Mouse (Mus musculus) neural tube, embryonic 15.5 days (tissue): Measurements from ENCODE around the gene Zc2hc1c. TPM values are rescaled to one million over a fixed set of nuclear protein-coding genes. Genes with fewer than 3 reads are reported as not detected.

Source experiments
- ATAC-seq: fragments of 200-750 bp; cut with Nextera tagmentation; 2 replicates; pipeline ENCODE4 v1.8.0; 2017; ENCODE audit warnings: mild to moderate bottlenecking, moderate TSS enrichment, moderate library complexity; ENCODE audit not compliant: low FRiP score
- H3K27ac ChIP-seq: fragments of 300-500 bp; sonication (generic); replicated peaks from 2 replicates; pipeline ENCODE4 v1.5.1; 2015; ENCODE audit warnings: mild to moderate bottlenecking, inconsistent platforms
- H3K27me3 ChIP-seq: fragments of 300-500 bp; sonication (generic); replicated peaks from 2 replicates; pipeline ENCODE4 v1.6.1; 2015; ENCODE audit warnings: inconsistent platforms
- H3K36me3 ChIP-seq: fragments of 300-500 bp; sonication (generic); 2 replicates; pipeline ENCODE4 v1.6.1; 2015; ENCODE audit warnings: inconsistent platforms
- H3K4me1 ChIP-seq: fragments of 300-500 bp; sonication (generic); 2 replicates; pipeline ENCODE4 v1.6.1; 2015; ENCODE audit warnings: inconsistent platforms
- H3K4me2 ChIP-seq: fragments of 300-500 bp; sonication (generic); 2 replicates; pipeline ENCODE4 v1.6.1; 2015; ENCODE audit warnings: inconsistent platforms, mild to moderate bottlenecking, moderate library complexity
- H3K4me3 ChIP-seq: fragments of 300-500 bp; sonication (generic); replicated peaks from 2 replicates; pipeline ENCODE4 v1.5.1; 2015; ENCODE audit warnings: mild to moderate bottlenecking, inconsistent platforms
- H3K9ac ChIP-seq: fragments of 300-500 bp; sonication (generic); replicated peaks from 2 replicates; pipeline ENCODE4 v1.6.1; 2015; ENCODE audit warnings: mild to moderate bottlenecking, inconsistent platforms
- H3K9me3 ChIP-seq: fragments of 300-500 bp; sonication (generic); replicated peaks from 2 replicates; pipeline ENCODE4 v1.6.1; 2016; ENCODE audit warnings: inconsistent platforms
- WGBS: fragments of 180-500 bp; shearing (Covaris S2); methylation state at CpG from one replicate; pipeline ENCODE4 v1.1.7; 2015; ENCODE audit warnings: mixed read lengths; 5-methylcytosine and 5-hydroxymethylcytosine counted together
- polyA plus RNA-seq: library from polyadenylated mRNA; unstranded; fragments of >200 nt; fragmentation: Nextera tagmentation; extraction: Ambion mirVana; gene quantifications from 2 replicates; pipeline ENCODE4 v1.2.1, GENCODE M21; 2015

Gene Zc2hc1c
- 1.4 TPM in 2 replicates for polyA plus RNA-seq

DNA sequence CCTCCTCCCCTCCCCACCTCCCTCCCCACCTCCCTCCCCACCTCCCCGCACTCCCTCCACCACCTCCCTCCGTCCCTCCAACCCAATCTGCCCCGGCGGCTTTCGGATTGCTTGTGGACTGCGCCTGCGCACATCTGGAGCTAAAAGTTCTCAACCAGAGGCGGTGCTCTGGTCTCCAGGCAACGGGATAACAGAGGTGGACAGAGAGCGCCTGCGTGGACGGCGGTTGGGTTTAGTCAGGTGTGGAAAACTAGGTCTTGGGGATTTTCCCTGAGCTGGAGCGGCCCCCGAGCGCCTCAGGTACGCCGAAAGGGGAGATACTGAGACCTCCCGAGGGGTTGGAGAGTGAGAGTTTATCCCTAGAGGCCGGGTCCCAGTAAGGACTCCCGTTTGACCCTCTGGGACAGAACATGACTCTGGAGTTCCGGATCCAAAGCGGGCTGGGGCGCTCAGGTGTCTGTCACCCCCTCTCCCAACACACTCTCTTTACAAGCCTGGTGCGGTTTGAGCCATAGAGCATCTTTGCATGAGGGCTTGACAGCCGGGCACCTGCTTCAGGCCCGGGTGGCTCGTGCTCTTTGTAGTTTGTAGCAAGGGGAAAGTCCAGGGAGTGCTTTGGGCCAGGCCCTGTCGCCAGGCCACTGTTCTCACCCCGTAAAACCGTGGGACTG, at the start of gene Zc2hc1c:
TSS of gene Zc2hc1c (plus strand) at position 106 of the 671 bp plus-strand sequence.
- ATAC-seq, result peak; percentile 93
- Histone ChIP-seq H3K9me3 (no peaks in the 10 kb centered on the region), H3K4me2 (peak within 1 kb of the TSS; percentile 93), H3K4me3 (peak within 1 kb of the TSS; percentile 51), H3K9ac (peak within 1 kb of the TSS; percentile 55), H3K4me1 (peaks cover 21% of the 10 kb centered on the region), H3K27ac (peak within 1 kb of the TSS; percentile 58), H3K27me3 (0 out of 2 replicates have a peak, but pooled peaks cover 4% of the 10 kb centered on the region), H3K36me3 (no peaks in the 10 kb centered on the region)
- WGBS, result 4% methylated on average over 30 of the region's 31 CpGs

DNA sequence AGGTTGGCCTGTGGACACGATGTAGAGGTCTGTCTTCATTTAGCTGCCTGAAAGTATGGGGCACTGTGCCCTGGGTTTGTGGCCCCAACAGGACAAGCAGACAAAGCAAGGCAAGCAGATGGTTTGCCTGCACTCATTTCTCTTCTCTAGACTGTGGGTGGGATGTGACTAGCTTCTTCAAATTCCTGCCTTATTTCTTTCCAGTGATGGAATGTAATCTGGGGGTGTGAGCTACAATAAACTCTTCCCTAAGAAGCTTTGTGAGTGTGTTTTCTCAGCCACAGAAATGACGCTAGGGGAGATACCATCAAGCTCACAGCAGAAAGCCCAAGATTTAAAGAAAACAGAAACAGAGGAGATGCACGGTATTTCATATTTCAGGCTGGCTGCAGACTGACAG, 36.3 kb upstream of the Zc2hc1c start:
- Histone ChIP-seq H3K9me3 (no peaks in the 10 kb centered on the region), H3K9ac (no peak overlapping the region), H3K27ac (no peak overlapping the region), H3K4me3 (no peak overlapping the region), H3K27me3 (no peaks in the 10 kb centered on the region), H3K36me3 (peaks cover 12% of the 10 kb centered on the region), H3K4me2 (no peak overlapping the region), H3K4me1 (no peaks in the 10 kb centered on the region)
- 88% methylated on average over 3 of the region's 3 CpGs for WGBS
- no peak for ATAC-seq

DNA sequence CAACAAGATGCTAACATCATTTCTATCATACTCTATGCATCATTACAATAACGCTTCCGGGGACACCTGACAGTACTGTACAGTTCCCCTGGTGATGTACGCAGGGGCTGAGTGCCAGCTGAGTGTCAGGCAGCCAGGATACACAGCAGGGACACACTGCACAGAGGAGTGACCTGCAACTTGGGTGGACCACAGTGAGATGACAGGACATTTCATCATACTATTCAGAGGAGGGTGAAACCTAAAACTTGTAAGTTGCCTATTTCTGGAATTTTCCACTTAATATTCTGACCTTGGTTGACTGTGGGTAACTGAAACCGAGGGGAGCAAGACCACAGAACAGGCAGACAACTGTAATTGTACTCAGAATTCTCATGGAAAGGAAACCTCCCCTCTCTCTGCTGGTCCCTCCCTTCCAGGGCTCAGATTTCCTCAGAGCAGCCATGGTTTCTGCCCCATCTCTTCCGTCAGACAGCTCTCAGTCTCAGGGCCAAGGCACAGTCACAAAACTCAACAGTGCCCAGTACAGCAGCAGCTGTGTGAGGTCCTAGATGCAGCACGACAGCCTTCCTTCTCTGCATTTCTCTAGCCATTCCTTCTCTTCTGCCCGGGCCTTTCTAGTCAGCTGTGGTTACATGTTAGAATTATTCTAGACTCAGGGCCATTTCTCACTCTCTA, 32.2 kb upstream of the Zc2hc1c start:
- Histone ChIP-seq H3K27ac (no peak overlapping the region), H3K4me3 (no peak overlapping the region), H3K27me3 (no peaks in the 10 kb centered on the region), H3K9ac (no peak overlapping the region), H3K36me3 (peaks cover 10% of the 10 kb centered on the region), H3K4me1 (no peaks in the 10 kb centered on the region), H3K9me3 (no peaks in the 10 kb centered on the region), H3K4me2 (no peak overlapping the region)
- 73% methylated on average over 7 of the region's 7 CpGs for WGBS
- ATAC-seq, result no peak

DNA sequence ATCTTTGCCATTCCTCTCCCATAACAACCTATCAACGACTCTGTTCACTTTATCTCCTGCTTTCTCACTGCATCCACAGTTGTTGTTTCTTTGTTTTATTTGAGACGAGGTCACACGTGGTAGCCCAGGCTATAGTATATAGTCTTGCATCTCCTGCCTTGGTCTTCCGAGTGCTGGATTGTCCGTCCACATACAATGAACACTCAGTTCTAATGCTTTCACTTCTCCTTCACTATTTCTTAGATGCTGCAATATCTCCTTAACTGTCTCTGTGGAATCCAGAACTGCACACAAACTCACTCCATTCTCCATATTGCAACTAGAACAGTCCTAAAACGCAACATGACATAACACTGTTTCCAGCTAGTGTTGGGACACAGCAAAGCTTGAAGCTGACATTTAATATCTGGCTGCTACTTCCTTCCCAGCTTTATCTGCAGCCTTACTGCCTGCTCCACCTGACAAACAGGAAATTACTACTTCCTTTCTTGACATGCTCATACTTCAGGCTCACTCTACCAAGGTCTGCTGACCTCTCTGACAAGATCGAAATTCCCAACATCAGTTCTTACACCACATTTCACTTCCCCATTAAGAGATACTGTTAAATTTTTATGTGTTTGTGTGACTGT, 31.3 kb upstream of the Zc2hc1c start:
- no peaks in the 10 kb centered on the region for H3K4me1 ChIP-seq
- H3K4me2 ChIP-seq, result no peak overlapping the region
- H3K27me3 ChIP-seq, result no peaks in the 10 kb centered on the region
- no peak overlapping the region for H3K27ac ChIP-seq
- no peak overlapping the region for H3K9ac ChIP-seq
- no peak for ATAC-seq
- no peak overlapping the region for H3K4me3 ChIP-seq
- H3K36me3 ChIP-seq, result peaks cover 10% of the 10 kb centered on the region
- H3K9me3 ChIP-seq, result no peaks in the 10 kb centered on the region
- whole genome bisulfite sequencing, result 87% methylated on average over 7 of the region's 7 CpGs

DNA sequence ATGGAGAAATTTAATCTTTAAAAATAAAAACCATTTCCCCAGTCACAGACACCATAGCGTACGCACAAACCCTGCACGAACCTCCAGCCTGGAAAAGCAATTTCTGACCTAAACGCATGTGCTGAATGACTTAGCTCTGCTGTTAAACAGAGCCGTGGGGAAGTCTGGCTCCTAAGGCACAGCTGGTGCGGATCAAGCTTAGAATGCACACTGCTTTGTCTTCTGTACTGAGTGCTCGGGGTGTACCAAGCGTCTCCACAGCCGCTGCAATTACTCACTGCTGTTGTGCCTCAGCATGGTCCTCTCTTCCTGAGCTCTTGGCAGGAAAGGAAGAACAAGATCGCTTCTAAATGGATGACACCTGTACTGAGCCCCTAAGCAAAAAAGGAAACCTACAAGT, 25.9 kb upstream of the Zc2hc1c start:
- H3K4me2 ChIP-seq, result no peak overlapping the region
- peaks cover 7% of the 10 kb centered on the region; the same call in 1 of the 2 replicates for H3K4me1 ChIP-seq
- H3K9me3 ChIP-seq, result no peaks in the 10 kb centered on the region
- 37% methylated on average over 10 of the region's 10 CpGs for WGBS
- no peak for ATAC-seq
- H3K4me3 ChIP-seq, result no peak overlapping the region
- H3K27me3 ChIP-seq, result no peaks in the 10 kb centered on the region
- peaks cover 14% of the 10 kb centered on the region for H3K36me3 ChIP-seq
- no peak overlapping the region for H3K9ac ChIP-seq
- no peak overlapping the region for H3K27ac ChIP-seq

DNA sequence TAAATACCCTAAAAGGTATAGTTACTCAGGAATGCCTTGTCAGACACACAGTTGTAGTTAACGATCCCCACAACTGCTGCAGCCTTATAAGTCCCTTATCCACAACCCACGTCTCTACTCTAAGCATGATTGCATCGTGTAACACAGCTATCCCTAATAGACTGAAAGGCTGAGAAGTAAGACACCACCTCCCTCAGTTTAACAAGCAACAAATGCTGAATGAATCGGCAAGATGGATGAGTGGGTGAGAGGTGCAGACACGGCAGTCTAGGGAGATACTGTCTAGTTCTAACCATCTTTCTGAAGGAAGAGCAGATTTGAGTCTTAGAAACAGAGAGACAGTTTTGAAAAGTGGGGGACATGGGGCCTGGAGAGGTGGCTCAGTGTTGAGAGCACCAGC, 25.2 kb upstream of the Zc2hc1c start:
- ATAC-seq, result no peak
- no peak overlapping the region for H3K4me3 ChIP-seq
- WGBS, result 69% methylated on average over 5 of the region's 5 CpGs
- H3K4me2 ChIP-seq, result no peak overlapping the region
- peaks cover 7% of the 10 kb centered on the region; the same call in 1 of the 2 replicates for H3K4me1 ChIP-seq
- H3K9ac ChIP-seq, result no peak overlapping the region
- no peaks in the 10 kb centered on the region for H3K9me3 ChIP-seq
- H3K36me3 ChIP-seq, result peaks cover 12% of the 10 kb centered on the region
- H3K27ac ChIP-seq, result no peak overlapping the region
- no peaks in the 10 kb centered on the region for H3K27me3 ChIP-seq

DNA sequence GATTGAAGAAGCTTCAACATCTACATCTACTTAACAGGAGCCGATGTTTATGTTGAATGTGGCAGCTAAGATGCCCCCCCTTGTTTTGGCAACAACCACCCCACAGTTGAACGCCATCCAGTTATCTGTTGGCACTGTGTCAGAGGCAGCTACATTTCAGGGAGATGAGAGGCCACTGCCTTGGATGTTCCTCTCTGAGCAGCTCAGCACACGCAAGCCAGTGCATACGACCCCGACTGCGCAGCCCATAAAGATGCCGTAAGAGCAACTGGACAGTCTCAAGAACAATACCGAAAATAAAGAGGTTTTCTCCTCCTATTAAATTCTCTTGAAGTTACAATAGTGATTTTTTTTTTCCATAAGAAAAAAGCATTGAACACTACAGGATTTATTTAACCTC, 23.9 kb upstream of the Zc2hc1c start:
- Histone ChIP-seq H3K36me3 (peaks cover 13% of the 10 kb centered on the region), H3K4me3 (no peak overlapping the region), H3K27me3 (no peaks in the 10 kb centered on the region), H3K27ac (no peak overlapping the region), H3K4me1 (peaks cover 9% of the 10 kb centered on the region; the same call in 1 of the 2 replicates), H3K9me3 (no peaks in the 10 kb centered on the region; the same call in 1 of the 2 replicates), H3K4me2 (no peak overlapping the region), H3K9ac (no peak overlapping the region)
- WGBS, result 75% methylated on average over 8 of the region's 8 CpGs
- ATAC-seq, result no peak

DNA sequence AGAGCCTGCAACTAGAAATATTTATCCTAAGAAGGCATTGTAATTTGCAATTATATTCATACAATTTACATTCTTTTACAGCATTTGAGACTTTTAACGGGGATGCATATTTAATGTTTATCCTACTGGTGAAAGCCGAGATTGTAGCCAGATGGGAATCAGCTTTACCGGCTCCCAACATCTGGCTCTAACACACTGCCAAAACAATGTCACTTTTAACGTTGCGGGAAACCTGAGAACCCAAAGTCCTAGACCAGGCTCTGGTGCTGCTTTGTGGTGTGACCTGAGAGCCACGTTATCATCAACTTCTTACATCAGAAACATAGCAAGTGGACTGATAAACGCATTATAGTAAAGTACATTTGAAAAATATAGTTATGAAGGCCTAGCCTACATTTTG, 23.5 kb upstream of the Zc2hc1c start:
- Histone ChIP-seq H3K36me3 (peaks cover 13% of the 10 kb centered on the region), H3K9ac (no peak overlapping the region), H3K4me1 (peaks cover 11% of the 10 kb centered on the region; the same call in 1 of the 2 replicates), H3K4me2 (no peak overlapping the region), H3K27ac (no peak overlapping the region), H3K27me3 (no peaks in the 10 kb centered on the region), H3K4me3 (no peak overlapping the region), H3K9me3 (no peaks in the 10 kb centered on the region; the same call in 1 of the 2 replicates)
- 64% methylated on average over 7 of the region's 7 CpGs for WGBS
- no peak for ATAC-seq

DNA sequence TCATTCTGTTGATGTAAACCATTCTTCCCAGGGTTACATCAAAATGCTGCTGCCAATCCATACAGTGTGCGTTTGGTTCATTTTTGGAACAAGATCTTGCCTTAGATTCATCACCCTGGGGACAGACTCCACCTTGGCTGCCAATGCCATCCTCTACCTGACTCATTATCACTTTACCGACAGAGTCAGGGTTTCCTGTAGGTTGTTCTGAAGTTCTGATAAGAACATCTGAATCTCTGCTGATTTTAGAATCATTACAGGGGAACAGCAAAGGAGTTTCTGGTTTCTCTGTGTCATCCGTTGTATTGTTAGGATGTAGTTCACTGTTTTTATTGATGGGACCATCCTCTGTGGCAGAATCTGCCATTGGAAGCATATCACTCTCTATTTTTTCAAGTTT, 22.1 kb upstream of the Zc2hc1c start:
- Histone ChIP-seq H3K4me3 (no peak overlapping the region), H3K4me2 (no peak overlapping the region), H3K9ac (no peak overlapping the region), H3K9me3 (no peaks in the 10 kb centered on the region; the same call in 1 of the 2 replicates), H3K36me3 (peaks cover 13% of the 10 kb centered on the region), H3K27me3 (no peaks in the 10 kb centered on the region), H3K27ac (no peak overlapping the region), H3K4me1 (peaks cover 18% of the 10 kb centered on the region; the same call in 1 of the 2 replicates)
- no peak for ATAC-seq
- WGBS, result 94% methylated on average over 3 of the region's 3 CpGs

DNA sequence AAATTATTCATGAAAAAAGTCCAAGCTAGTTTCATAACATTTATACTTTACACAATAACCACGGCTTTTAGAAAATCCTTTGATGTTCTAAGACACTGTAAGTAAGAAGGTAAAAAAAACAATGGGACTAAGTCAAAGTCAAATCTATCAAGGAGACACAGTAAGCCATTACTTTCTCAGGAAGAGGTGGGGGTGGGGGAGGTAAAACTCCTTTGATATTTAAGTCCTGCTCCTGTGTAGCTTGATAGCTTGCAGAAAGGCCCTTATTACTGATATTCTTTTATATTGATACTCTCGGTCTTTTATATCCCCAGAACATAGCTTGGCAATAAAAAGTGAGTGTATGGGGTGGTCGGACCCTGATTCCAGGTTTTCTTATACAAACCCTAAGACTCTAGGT, 18.6 kb upstream of the Zc2hc1c start:
- H3K36me3 ChIP-seq, result peaks cover 13% of the 10 kb centered on the region
- no peaks in the 10 kb centered on the region for H3K27me3 ChIP-seq
- H3K9ac ChIP-seq, result peak overlapping the region; percentile 46
- peak overlapping the region; percentile 57 for H3K4me2 ChIP-seq
- peak overlapping the region; percentile 85 for H3K27ac ChIP-seq
- H3K4me1 ChIP-seq, result peaks cover 11% of the 10 kb centered on the region; the same call in 1 of the 2 replicates
- H3K4me3 ChIP-seq, result peak overlapping the region; percentile 46
- no peak for ATAC-seq
- H3K9me3 ChIP-seq, result no peaks in the 10 kb centered on the region; the same call in 1 of the 2 replicates
- whole genome bisulfite sequencing, result 46% methylated on average over 3 of the region's 3 CpGs

DNA sequence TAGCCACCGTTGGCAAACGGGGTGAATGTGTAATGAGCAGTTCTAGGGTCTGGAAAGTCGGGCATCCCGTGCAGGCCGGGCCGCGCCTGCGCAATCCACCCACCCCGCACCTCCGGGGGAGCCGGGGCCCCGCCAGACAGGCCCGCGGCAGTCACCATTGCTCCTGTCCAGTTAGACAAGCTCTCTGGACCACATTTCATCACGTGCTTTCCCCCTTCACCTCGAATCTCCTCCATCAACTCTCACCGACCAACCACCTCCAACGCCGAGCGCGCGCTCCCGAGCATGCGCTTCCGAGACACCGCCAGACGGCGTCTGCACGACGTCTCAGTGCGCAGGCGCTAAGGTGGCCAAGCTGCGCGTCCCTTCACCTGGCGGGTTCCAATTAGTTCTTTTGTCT, 18.1 kb upstream of the Zc2hc1c start, which contains the start of gene Mlh3:
TSS of gene Mlh3 (minus strand) at position 281 of the 400 bp plus-strand sequence.
- under 1% methylated on average over 35 of the region's 35 CpGs for WGBS
- H3K27me3 ChIP-seq, result no peaks in the 10 kb centered on the region
- H3K27ac ChIP-seq, result peak within 1 kb of the TSS; percentile 85
- peak within 1 kb of the TSS; percentile 57 for H3K4me2 ChIP-seq
- peaks cover 11% of the 10 kb centered on the region; the same call in 1 of the 2 replicates for H3K4me1 ChIP-seq
- peak within 1 kb of the TSS; percentile 46 for H3K4me3 ChIP-seq
- H3K36me3 ChIP-seq, result peaks cover 13% of the 10 kb centered on the region
- no peaks in the 10 kb centered on the region; the same call in 1 of the 2 replicates for H3K9me3 ChIP-seq
- H3K9ac ChIP-seq, result peak within 1 kb of the TSS; percentile 46
- peak; percentile 94 for ATAC-seq
